Mouse (Mus musculus) limb, embryonic 12.5 days (tissue): ENCODE data around the gene Pdcd1. TPM values are rescaled to one million over a fixed set of nuclear protein-coding genes. Genes with fewer than 3 reads are reported as not detected.
"Not testable (repeated sequence)": the region's sequence is repeated elsewhere in the genome, so short reads cannot be mapped to it uniquely, and the experiment has no call there.

Source experiments
- ATAC-seq: fragments of 200-750 bp; cut with Nextera tagmentation; 2 replicates; pipeline ENCODE4 v1.8.0; 2017; ENCODE audit warnings: low read depth, moderate TSS enrichment; ENCODE audit not compliant: insufficient number of reproducible peaks, insufficient read depth, low FRiP score, low TSS enrichment
- H3K27ac ChIP-seq: fragments of 300-500 bp; sonication (generic); 2 replicates; pipeline ENCODE4 v1.5.1; 2016; ENCODE audit warnings: mild to moderate bottlenecking, moderate library complexity
- H3K27me3 ChIP-seq: fragments of 300-500 bp; sonication (generic); 2 replicates; pipeline ENCODE4 v1.6.1; 2016; ENCODE audit warnings: mild to moderate bottlenecking, moderate library complexity
- H3K36me3 ChIP-seq: fragments of 300-500 bp; sonication (generic); 2 replicates; pipeline ENCODE4 v1.6.1; 2016; ENCODE audit warnings: mild to moderate bottlenecking, moderate library complexity
- H3K4me1 ChIP-seq: fragments of 300-500 bp; sonication (generic); replicated peaks from 2 replicates; pipeline ENCODE4 v1.6.1; 2016
- H3K4me2 ChIP-seq: fragments of 300-500 bp; sonication (generic); 2 replicates; pipeline ENCODE4 v1.6.1; 2016; ENCODE audit warnings: mild to moderate bottlenecking, moderate library complexity
- H3K4me3 ChIP-seq: fragments of 300-500 bp; sonication (generic); replicated peaks from 2 replicates; pipeline ENCODE4 v1.5.1; 2016; ENCODE audit warnings: mild to moderate bottlenecking
- H3K9ac ChIP-seq: fragments of 300-500 bp; sonication (generic); replicated peaks from 2 replicates; pipeline ENCODE4 v1.6.1; 2016; ENCODE audit warnings: mild to moderate bottlenecking, moderate library complexity
- H3K9me3 ChIP-seq: fragments of 300-500 bp; sonication (generic); 2 replicates; pipeline ENCODE4 v1.6.1; 2016; ENCODE audit warnings: mild to moderate bottlenecking, moderate library complexity
- WGBS: fragments of 180-500 bp; shearing (Covaris S2); methylation state at CpG from one replicate; pipeline ENCODE4 v1.1.7; 2016; 5-methylcytosine and 5-hydroxymethylcytosine counted together
- polyA plus RNA-seq: library from polyadenylated mRNA; unstranded; fragments of >200 nt; fragmentation: Nextera tagmentation; extraction: Ambion mirVana; gene quantifications from 2 replicates; pipeline ENCODE4 v1.2.1, GENCODE M21; 2016

Gene Pdcd1
- polyA plus RNA-seq, 1 experiment from 2014 or later: not detected

DNA sequence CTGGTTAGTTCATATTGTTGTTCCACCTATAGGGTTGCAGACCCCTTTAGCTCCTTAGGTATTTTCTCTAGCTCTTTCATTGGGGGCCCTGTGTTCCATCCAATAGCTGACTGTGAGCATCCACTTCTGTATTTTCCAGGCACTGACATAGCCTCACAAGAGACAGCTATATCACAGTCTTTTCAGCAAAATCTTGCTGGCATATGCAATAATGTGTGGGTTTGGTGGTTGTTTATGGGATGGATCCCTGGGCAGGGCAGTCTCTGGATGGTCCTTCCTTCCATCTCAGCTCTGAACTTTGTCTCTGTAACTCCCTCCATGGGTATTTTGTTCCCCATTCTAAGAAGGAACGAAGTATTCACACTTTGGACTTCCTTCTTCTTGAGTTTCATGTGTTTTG lies 5.9 kb upstream of the Pdcd1 start:
- not testable (repeated sequence) for H3K4me2 ChIP-seq, H3K9ac ChIP-seq, H3K27ac ChIP-seq, H3K4me3 ChIP-seq, H3K9me3 ChIP-seq, ATAC-seq, H3K36me3 ChIP-seq, H3K27me3 ChIP-seq, H3K4me1 ChIP-seq
- 83% methylated on average over 1 of the region's 1 CpGs for WGBS

DNA sequence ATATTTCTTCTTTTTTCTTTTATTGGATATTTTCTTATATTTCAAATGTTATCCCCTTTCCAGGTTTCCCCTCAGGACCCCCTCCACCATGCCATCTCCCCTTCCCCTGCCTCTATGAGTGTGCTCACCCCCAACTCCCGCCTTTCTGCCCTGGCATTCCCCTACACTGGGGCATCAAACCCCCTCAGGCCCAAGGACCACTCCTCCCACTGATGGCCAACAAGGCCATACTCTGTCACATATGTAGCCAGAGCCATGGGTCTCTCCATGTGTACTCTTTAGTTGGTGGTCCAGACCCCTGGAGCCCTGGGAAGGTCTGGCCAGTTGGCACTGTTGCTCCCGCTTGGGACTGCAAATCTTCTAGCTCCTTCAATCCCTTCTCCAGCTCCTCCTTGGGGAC lies 5.0 kb upstream of the Pdcd1 start:
- H3K4me3 ChIP-seq: no peak overlapping the region
- H3K27ac ChIP-seq: no peak overlapping the region
- peaks cover 8% of the 10 kb centered on the region; the same call in 1 of the 2 replicates for H3K4me1 ChIP-seq
- H3K4me2 ChIP-seq: no peak overlapping the region
- H3K27me3 ChIP-seq: no peaks in the 10 kb centered on the region
- no peaks in the 10 kb centered on the region for H3K9me3 ChIP-seq
- H3K9ac ChIP-seq: no peak overlapping the region
- no peaks in the 10 kb centered on the region for H3K36me3 ChIP-seq
- WGBS: 89% methylated on average over 2 of the region's 2 CpGs
- ATAC-seq: no peak

DNA sequence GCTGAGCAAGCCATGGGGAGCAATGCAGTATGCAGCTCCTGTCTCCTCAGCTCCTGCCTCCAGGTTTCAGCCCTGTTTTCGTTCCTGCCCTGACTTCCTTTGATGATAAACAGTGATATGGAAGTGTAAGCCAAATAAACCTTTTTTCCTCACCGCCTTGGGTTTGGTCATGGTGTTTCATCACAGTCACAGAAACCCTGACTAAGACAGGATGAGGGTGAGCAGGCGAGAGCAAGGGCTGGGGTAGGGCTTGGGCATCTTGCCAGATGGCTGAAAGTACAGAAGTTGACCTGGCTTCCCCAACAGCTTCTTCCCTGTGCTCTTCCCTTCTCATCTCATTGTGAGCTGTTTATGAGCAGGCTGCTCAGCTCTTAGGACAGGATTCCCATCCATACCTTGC lies 3.6 kb upstream of the Pdcd1 start:
- Histone ChIP-seq H3K27me3 (no peaks in the 10 kb centered on the region), H3K9me3 (no peaks in the 10 kb centered on the region), H3K4me2 (no peak overlapping the region), H3K9ac (no peak overlapping the region), H3K27ac (no peak overlapping the region), H3K36me3 (no peaks in the 10 kb centered on the region), H3K4me3 (no peak overlapping the region), H3K4me1 (peaks cover 8% of the 10 kb centered on the region; the same call in 1 of the 2 replicates)
- WGBS: 76% methylated on average over 3 of the region's 3 CpGs
- ATAC-seq: no peak

DNA sequence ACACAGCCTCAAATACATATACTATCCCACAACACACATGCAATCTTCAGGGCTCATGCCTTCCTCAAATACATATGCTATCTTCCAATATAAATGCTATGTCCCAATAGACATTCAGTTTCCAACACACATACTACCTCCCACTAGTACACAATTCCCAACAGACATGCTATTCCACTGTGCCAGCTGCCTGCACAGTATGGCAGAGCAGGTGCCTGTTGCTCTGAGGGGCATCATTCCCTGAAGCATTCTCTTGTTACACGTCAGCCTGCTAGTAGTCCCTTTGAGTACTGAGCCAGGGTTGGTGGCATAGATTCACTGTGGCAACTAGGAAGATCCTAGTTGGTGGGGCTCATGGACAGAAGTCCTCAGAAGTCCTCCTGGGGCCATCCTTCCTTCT lies 2.1 kb upstream of the Pdcd1 start:
- no peak overlapping the region for H3K4me2 ChIP-seq
- no peak overlapping the region for H3K27ac ChIP-seq
- no peaks in the 10 kb centered on the region for H3K27me3 ChIP-seq
- no peaks in the 10 kb centered on the region for H3K9me3 ChIP-seq
- H3K4me1 ChIP-seq: peaks cover 8% of the 10 kb centered on the region; the same call in 1 of the 2 replicates
- 75% methylated on average over 1 of the region's 1 CpGs for WGBS
- no peak overlapping the region for H3K4me3 ChIP-seq
- H3K36me3 ChIP-seq: no peaks in the 10 kb centered on the region
- no peak for ATAC-seq
- no peak overlapping the region for H3K9ac ChIP-seq

DNA sequence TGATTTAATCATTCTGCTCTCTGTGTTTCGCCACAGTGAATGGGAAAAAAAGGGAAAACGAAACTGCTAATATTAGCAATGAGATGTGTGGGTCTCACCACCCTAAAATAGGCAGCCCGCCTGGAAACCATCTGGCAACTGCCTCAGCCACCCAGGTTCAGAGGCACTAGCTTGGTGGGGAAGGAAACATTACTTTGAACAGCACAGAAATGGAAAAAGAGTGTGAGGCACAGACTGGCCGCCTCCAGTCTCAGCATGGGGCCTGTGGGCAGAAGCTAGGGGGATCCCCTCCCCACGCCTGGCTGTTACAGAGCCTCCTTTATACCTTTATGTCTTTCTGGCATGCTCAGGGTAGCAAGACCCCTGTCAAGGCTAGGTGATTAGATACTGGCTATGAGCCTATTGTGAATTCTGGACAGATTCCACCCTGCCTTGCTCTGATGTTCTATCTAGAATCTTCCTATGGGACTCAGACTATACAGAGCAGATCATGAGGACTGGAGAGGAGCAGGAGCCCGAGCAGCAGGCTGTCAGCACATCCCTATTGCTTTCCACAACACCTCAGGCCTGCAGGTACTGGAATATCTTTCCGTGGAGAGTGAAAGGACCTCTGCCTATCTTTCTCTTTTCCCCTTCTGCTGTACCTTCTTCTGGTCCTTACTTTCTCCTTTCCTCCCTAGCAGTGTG lies 1.3 kb upstream of the Pdcd1 start:
- 61% methylated on average over 7 of the region's 7 CpGs for WGBS
- ATAC-seq: no peak
- peak overlapping the region; percentile 72; the same call in 1 of the 2 replicates for H3K27ac ChIP-seq

DNA sequence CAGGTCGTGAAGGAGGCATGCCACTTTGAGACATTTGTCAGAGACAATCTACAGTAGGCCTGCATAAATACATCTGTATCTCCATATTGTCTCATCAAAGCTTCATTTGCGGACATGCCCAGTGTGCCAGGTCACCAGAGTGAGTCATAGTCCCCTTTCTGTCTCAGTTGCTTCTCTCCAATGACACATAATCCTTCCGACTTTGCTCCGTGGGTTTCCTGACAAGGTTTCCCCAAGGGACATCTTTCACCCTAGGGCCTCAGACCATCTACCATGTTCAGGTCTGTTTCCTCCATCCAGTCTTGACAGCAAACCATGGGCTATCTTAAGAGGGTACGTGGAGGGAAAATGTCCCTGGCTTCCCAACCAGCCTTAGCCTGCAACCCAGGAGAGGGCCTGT lies 1.2 kb downstream of the Pdcd1 start:
- Histone ChIP-seq H3K4me2 (no peak overlapping the region), H3K9me3 (no peaks in the 10 kb centered on the region), H3K27ac (no peak overlapping the region), H3K4me3 (no peak overlapping the region), H3K4me1 (peaks cover 8% of the 10 kb centered on the region; the same call in 1 of the 2 replicates), H3K9ac (no peak overlapping the region), H3K27me3 (no peaks in the 10 kb centered on the region), H3K36me3 (no peaks in the 10 kb centered on the region)
- 79% methylated on average over 5 of the region's 5 CpGs for WGBS
- no peak for ATAC-seq

More for the DNA sequence above, 1.3 kb upstream of the Pdcd1 start:
- no peaks in the 10 kb centered on the region for H3K36me3 ChIP-seq
- H3K9ac ChIP-seq: no peak overlapping the region
- no peak overlapping the region for H3K4me2 ChIP-seq
- no peaks in the 10 kb centered on the region for H3K27me3 ChIP-seq
- H3K9me3 ChIP-seq: no peaks in the 10 kb centered on the region
- H3K4me1 ChIP-seq: peaks cover 8% of the 10 kb centered on the region; the same call in 1 of the 2 replicates
- no peak overlapping the region for H3K4me3 ChIP-seq

DNA sequence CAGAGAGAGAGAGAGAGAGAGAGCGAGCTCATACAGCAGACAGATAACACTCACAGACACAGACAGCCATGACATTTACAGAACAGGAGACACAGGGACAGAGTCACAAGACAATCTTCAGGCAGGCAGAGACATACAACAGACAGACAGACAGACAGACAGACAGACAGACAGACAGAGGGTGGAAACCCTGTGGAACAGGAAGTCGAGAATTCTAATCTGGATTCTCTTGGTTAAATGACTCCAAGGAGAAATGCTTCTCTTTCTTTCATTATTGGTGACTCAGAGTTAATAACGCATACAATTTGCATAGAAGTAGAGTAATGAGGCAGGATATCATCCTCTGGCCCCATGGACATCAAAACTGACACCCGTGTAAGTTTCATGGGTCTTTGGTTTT lies 5.8 kb downstream of the Pdcd1 start:
- no peaks in the 10 kb centered on the region for H3K27me3 ChIP-seq
- H3K9ac ChIP-seq: no peak overlapping the region
- no peak overlapping the region for H3K4me3 ChIP-seq
- 82% methylated on average over 4 of the region's 4 CpGs for WGBS
- no peaks in the 10 kb centered on the region for H3K36me3 ChIP-seq
- no peaks in the 10 kb centered on the region for H3K4me1 ChIP-seq
- H3K27ac ChIP-seq: no peak overlapping the region
- H3K9me3 ChIP-seq: no peaks in the 10 kb centered on the region
- no peak overlapping the region for H3K4me2 ChIP-seq
- no peak for ATAC-seq

DNA sequence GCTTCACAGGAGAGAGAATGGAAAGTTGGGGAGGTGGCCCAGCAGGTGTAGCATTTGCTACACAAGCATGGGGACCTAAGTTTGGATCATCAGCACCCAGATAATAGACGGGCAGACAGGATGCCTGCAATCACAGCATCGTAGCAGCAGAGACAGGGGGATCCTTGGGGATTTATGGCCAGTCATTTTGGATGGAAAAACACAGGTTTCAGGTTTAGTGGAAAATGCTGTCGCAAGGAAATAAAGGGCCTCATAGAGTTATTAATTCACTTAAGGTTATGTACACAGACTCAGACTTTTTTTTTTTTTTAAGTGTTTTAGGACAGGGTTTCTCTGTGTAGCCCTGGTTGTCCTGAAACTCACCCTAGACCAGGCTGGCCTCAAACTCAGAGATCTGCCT lies 6.8 kb downstream of the Pdcd1 start:
- H3K4me2 ChIP-seq: no peak overlapping the region
- H3K36me3 ChIP-seq: no peaks in the 10 kb centered on the region
- H3K4me3 ChIP-seq: no peak overlapping the region
- no peaks in the 10 kb centered on the region for H3K4me1 ChIP-seq
- no peaks in the 10 kb centered on the region for H3K27me3 ChIP-seq
- no peaks in the 10 kb centered on the region for H3K9me3 ChIP-seq
- 67% methylated on average over 3 of the region's 3 CpGs for WGBS
- no peak overlapping the region for H3K9ac ChIP-seq
- H3K27ac ChIP-seq: no peak overlapping the region
- no peak for ATAC-seq

DNA sequence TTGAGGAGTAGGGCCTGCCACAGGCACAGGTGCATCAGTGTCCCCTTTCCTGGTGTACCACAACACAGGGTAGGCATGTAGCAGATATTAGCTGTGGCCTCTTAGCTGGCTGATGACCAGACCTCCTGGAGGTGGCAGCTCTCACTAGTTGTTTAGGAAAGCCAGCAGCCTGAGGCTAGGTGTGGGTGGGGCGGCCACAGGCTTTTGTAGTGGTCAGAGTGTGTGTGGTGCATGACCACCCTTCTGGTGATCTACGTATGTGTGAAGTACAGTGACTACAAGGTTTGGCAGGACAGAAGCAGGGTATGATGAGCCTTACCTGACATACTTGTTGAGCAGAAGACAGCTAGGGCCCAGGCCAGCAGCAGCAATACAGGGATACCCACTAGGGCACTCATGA lies 12.0 kb downstream of the Pdcd1 start:
- H3K9ac ChIP-seq: no peak overlapping the region
- H3K27ac ChIP-seq: no peak overlapping the region
- no peak overlapping the region for H3K4me3 ChIP-seq
- H3K4me1 ChIP-seq: peaks cover 3% of the 10 kb centered on the region
- H3K9me3 ChIP-seq: no peaks in the 10 kb centered on the region
- WGBS: 90% methylated on average over 2 of the region's 2 CpGs
- no peak for ATAC-seq
- no peaks in the 10 kb centered on the region for H3K27me3 ChIP-seq
- H3K36me3 ChIP-seq: no peaks in the 10 kb centered on the region
- no peak overlapping the region for H3K4me2 ChIP-seq

DNA sequence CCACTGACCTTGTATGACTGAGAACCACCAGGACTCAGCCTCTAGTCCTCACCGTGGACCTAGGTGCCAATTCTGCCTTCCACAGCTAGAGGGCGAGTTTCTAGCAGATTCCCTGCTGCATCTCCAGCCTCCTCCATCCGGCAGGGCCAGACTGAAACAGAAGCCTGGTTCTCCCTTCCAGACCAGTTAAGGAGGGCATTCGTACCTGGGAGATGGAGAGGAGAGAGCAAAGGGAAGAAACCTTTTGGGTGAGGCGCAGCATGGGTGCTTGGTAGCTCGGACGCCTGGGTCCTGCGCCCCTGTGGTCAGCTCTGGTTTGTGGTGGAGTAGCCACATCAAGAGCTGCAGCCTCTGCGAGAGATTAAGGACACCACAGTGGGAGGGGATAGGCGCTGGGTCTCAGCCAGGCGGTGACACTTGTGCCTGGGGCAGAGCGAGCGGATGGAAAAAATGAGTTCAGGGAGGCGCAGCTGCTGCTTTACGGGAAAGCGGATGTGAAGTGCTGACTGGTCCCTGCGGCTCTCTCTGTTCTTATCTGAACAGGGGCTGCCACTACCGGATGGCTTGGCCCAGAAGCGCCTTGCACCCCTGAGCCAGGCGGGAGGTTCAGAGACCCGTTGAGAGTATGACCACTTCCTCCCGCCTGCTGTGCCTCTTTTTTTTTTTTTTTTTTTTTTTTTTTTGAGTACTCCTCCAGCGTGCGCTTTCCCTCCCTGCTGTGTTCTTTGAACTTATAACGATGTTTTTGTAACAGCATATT lies 17.2 kb downstream of the Pdcd1 start:
- H3K4me1 ChIP-seq: peaks cover 9% of the 10 kb centered on the region
- H3K36me3 ChIP-seq: no peaks in the 10 kb centered on the region
- under 1% methylated on average over 25 of the region's 25 CpGs for WGBS
- peak overlapping the region; percentile 78 for H3K4me2 ChIP-seq
- peak overlapping the region; percentile 82 for H3K27ac ChIP-seq
- H3K9me3 ChIP-seq: no peaks in the 10 kb centered on the region
- peak overlapping the region; percentile 40 for H3K4me3 ChIP-seq
- no peaks in the 10 kb centered on the region for H3K27me3 ChIP-seq
- H3K9ac ChIP-seq: peak overlapping the region; percentile 34; the same call in 1 of the 2 replicates
- ATAC-seq: peak; percentile 83

DNA sequence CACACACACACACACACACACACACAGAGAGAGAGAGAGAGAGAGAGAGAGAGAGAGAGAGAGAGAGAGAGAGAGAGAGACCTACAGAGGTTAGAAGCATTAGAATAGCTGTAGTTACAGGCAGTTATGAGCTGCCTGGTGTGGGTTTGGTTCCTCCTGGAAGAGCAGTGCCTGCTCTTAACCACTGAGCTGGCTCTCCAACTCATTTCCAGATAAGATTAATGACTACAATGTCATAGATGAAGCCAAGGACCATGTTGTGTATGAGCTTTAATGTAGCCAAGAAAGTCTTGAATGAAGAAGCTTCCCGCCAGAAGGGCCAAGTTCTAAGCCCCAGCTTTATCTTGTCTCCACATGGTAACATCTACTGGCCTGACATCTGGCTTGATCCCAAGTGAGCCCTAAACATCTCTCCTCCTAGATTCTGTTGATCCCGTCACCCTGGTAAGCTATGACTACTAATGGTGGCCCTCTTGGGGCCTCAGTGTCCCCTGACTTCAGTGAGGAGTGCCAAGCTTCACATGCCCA lies 19.2 kb downstream of the Pdcd1 start:
- Histone ChIP-seq H3K27me3 (no peaks in the 10 kb centered on the region), H3K4me3 (no peak overlapping the region), H3K4me1 (peaks cover 9% of the 10 kb centered on the region), H3K36me3 (no peaks in the 10 kb centered on the region), H3K9me3 (no peaks in the 10 kb centered on the region), H3K27ac (no peak overlapping the region), H3K4me2 (no peak overlapping the region), H3K9ac (no peak overlapping the region)
- 91% methylated on average over 2 of the region's 2 CpGs for WGBS
- ATAC-seq: no peak
